Mouse (Mus musculus): ENCODE data around the gene Crocc. TPM values are rescaled to one million over a fixed set of nuclear protein-coding genes. Genes with fewer than 3 reads are reported as not detected.

Gene Crocc
- polyA plus RNA-seq, 1 experiment from 2014 or later: 5.3 TPM

GRCm38 (mm10) chr4:141033606-141034549 lies 26.5 kb downstream of the Crocc start:
- Histone ChIP-seq H3K36me3 (ENCODE audit: control insufficient read depth, insufficient read depth, low read length) (peaks cover 24% of the 10 kb centered on the region), H3K9me3 (replicated peaks; ENCODE audit: control insufficient read depth, low read length, poor library complexity, severe bottlenecking) (no peaks in the 10 kb centered on the region), H3K27ac (ENCODE audit: low read length) (no peak overlapping the region), H3K4me2 (ENCODE audit: low read length) (no peak overlapping the region), H3K4me3 (ENCODE audit: low read depth, low read length) (no peak overlapping the region), H3K4me1 (ENCODE audit: control insufficient read depth, insufficient read depth, low read length) (no peaks in the 10 kb centered on the region), H3K27me3 (ENCODE audit: control insufficient read depth, insufficient read depth, low read depth, low read length) (no peaks in the 10 kb centered on the region), H3K9ac (ENCODE audit: low read depth, low read length) (peak overlapping the region; percentile 25; the same call in 1 of the 2 replicates)
- no peak for ATAC-seq
- WGBS: 68% methylated on average over 26 of the region's 27 CpGs

GRCm38 (mm10) chr4:141031733-141032132 lies 28.6 kb downstream of the Crocc start:
- Histone ChIP-seq H3K4me1 (ENCODE audit: control insufficient read depth, insufficient read depth, low read length) (no peaks in the 10 kb centered on the region), H3K4me3 (ENCODE audit: low read depth, low read length) (no peak overlapping the region), H3K4me2 (ENCODE audit: low read length) (no peak overlapping the region), H3K9me3 (replicated peaks; ENCODE audit: control insufficient read depth, low read length, poor library complexity, severe bottlenecking) (no peaks in the 10 kb centered on the region), H3K9ac (ENCODE audit: low read depth, low read length) (no peak overlapping the region), H3K27ac (ENCODE audit: low read length) (no peak overlapping the region), H3K36me3 (ENCODE audit: control insufficient read depth, insufficient read depth, low read length) (peaks cover 24% of the 10 kb centered on the region), H3K27me3 (ENCODE audit: control insufficient read depth, insufficient read depth, low read depth, low read length) (no peaks in the 10 kb centered on the region)
- peak; percentile 50 for ATAC-seq
- 18% methylated on average over 6 of the region's 6 CpGs for WGBS

DNA sequence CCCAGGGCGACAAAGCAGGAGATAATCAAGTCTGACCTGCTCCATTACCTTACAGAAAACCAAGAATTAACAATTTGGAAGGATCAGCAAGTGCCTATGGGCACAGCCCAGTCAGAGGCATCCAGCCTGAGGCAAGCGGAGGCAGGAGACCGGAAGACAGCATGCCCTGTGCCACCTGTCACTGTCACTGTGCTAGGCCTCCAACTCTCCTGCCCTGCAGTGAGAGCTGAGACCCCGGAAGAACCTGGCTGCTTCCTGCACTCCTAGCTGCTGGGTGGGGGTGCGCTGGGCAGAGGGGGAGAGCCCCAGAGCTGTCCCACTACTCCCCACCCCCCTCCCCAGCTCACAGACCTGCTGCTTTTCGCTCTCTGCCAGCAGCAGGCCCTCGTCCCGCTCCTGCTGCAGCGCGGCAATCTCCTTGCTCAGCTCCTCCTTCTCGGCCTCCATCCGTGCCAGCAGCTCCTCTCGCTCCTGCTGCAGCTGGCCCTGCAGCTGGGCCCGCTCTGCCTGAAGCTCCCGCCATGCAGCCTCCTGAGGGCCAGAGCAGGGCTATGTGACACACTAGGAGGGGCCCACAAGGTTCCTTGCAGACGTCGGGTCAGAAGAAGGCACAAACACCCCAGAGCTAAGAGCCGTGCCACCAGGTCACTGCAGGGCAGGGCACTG lies 29.7 kb downstream of the Crocc start:
- ATAC-seq: no peak
- Histone ChIP-seq H3K9me3 (replicated peaks; ENCODE audit: control insufficient read depth, low read length, poor library complexity, severe bottlenecking) (no peaks in the 10 kb centered on the region), H3K4me2 (ENCODE audit: low read length) (no peak overlapping the region), H3K27ac (ENCODE audit: low read length) (no peak overlapping the region), H3K4me1 (ENCODE audit: control insufficient read depth, insufficient read depth, low read length) (no peaks in the 10 kb centered on the region), H3K9ac (ENCODE audit: low read depth, low read length) (0 out of 2 replicates have a peak overlapping the region, but pooled peaks have one; percentile 20), H3K36me3 (ENCODE audit: control insufficient read depth, insufficient read depth, low read length) (peaks cover 23% of the 10 kb centered on the region), H3K4me3 (ENCODE audit: low read depth, low read length) (no peak overlapping the region), H3K27me3 (ENCODE audit: control insufficient read depth, insufficient read depth, low read depth, low read length) (no peaks in the 10 kb centered on the region)
- WGBS: 89% methylated on average over 17 of the region's 18 CpGs

- WGBS: 82% methylated on average over 27 of the region's 27 CpGs
These were observed 35.4 kb downstream of the Crocc start for GRCm38 (mm10) chr4:141024992-141025391.

GRCm38 (mm10) chr4:141024052-141024451 lies 36.3 kb downstream of the Crocc start:
- H3K4me2 ChIP-seq (ENCODE audit: low read length): no peak overlapping the region
- peaks cover 11% of the 10 kb centered on the region for H3K36me3 ChIP-seq (ENCODE audit: control insufficient read depth, insufficient read depth, low read length)
- no peak for ATAC-seq
- peaks cover 16% of the 10 kb centered on the region; the same call in 1 of the 2 replicates for H3K4me1 ChIP-seq (ENCODE audit: control insufficient read depth, insufficient read depth, low read length)
- H3K27ac ChIP-seq (ENCODE audit: low read length): no peak overlapping the region
- no peaks in the 10 kb centered on the region for H3K9me3 ChIP-seq (replicated peaks; ENCODE audit: control insufficient read depth, low read length, poor library complexity, severe bottlenecking)
- no peaks in the 10 kb centered on the region for H3K27me3 ChIP-seq (ENCODE audit: control insufficient read depth, insufficient read depth, low read depth, low read length)
- 87% methylated on average over 9 of the region's 9 CpGs for WGBS
- no peak overlapping the region for H3K4me3 ChIP-seq (ENCODE audit: low read depth, low read length)
- H3K9ac ChIP-seq (ENCODE audit: low read depth, low read length): no peak overlapping the region

More at GRCm38 (mm10) chr4:141024992-141025391, 35.4 kb downstream of the Crocc start:
- Histone ChIP-seq H3K27ac (ENCODE audit: low read length) (no peak overlapping the region), H3K4me2 (ENCODE audit: low read length) (no peak overlapping the region), H3K4me3 (ENCODE audit: low read depth, low read length) (no peak overlapping the region), H3K36me3 (ENCODE audit: control insufficient read depth, insufficient read depth, low read length) (peaks cover 14% of the 10 kb centered on the region), H3K27me3 (ENCODE audit: control insufficient read depth, insufficient read depth, low read depth, low read length) (no peaks in the 10 kb centered on the region), H3K9me3 (replicated peaks; ENCODE audit: control insufficient read depth, low read length, poor library complexity, severe bottlenecking) (no peaks in the 10 kb centered on the region), H3K9ac (ENCODE audit: low read depth, low read length) (no peak overlapping the region), H3K4me1 (ENCODE audit: control insufficient read depth, insufficient read depth, low read length) (peaks cover 16% of the 10 kb centered on the region; the same call in 1 of the 2 replicates)
- ATAC-seq: no peak

DNA sequence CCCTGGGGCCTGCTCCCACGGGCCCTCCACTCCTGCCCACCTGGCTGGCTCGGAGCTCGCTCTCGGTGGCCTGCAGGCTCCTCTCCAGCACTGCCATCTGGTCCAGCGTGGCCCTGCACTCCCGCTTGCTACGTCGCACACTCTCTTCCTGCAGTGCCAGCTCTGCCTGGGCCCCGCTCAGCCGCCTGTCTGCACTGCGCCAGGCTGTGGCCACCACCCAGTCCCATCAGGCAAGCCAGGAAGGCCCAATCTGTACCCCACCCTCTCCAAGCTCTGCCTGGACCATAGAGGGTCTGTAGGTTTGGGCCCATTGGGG lies 38.8 kb downstream of the Crocc start:
- WGBS: 37% methylated on average over 11 of the region's 11 CpGs
- Histone ChIP-seq H3K27me3 (ENCODE audit: control insufficient read depth, insufficient read depth, low read depth, low read length) (no peaks in the 10 kb centered on the region), H3K4me3 (ENCODE audit: low read depth, low read length) (no peak overlapping the region), H3K9ac (ENCODE audit: low read depth, low read length) (no peak overlapping the region; the same call in 1 of the 2 replicates), H3K27ac (ENCODE audit: low read length) (peak overlapping the region; percentile 80), H3K9me3 (replicated peaks; ENCODE audit: control insufficient read depth, low read length, poor library complexity, severe bottlenecking) (no peaks in the 10 kb centered on the region), H3K36me3 (ENCODE audit: control insufficient read depth, insufficient read depth, low read length) (peaks cover 6% of the 10 kb centered on the region; the same call in 1 of the 2 replicates), H3K4me2 (ENCODE audit: low read length) (no peak overlapping the region), H3K4me1 (ENCODE audit: control insufficient read depth, insufficient read depth, low read length) (peaks cover 19% of the 10 kb centered on the region; the same call in 1 of the 2 replicates)
- ATAC-seq: peak; percentile 29; the same call in 1 of the 2 replicates

DNA sequence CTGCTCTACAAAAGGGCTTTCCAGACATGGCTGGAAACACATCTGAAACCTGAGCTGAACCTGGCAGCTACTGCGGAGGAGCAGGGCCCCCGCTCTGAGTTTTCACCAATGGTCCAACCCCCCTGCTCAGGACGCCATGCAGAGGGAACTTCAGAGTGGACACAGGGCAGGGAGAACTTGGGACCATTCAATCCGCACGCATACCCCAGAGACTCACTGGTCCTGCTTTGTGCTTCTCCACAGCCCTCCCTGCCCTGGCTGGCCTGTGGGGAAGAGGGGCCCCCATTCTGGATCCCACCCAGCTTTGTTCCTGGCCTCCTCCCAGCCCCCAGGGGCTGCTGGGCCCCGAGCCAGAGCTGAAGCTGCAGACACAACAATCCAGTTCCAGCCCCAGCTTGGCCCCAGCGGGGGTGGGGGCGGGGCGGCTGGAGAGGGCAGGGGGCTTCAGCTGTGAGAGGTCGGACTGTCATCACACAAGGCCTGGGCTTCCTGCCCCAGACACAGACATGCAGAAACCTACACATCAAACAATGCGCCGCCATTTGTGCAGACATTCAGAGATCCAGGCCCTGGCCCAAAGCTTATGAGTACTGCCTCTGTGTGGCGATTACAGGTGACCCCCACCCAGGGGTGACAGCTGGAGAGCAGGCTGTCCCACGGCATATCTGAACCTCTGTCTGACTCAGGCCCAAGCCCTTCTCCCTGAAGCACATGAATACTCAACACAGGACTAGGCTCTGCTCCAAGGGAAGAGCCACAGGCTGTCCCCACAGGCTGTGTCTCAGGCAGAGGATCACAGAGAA lies 39.3 kb downstream of the Crocc start:
- Histone ChIP-seq H3K9me3 (replicated peaks; ENCODE audit: control insufficient read depth, low read length, poor library complexity, severe bottlenecking) (no peaks in the 10 kb centered on the region), H3K36me3 (ENCODE audit: control insufficient read depth, insufficient read depth, low read length) (peaks cover 6% of the 10 kb centered on the region; the same call in 1 of the 2 replicates), H3K4me2 (ENCODE audit: low read length) (no peak overlapping the region), H3K9ac (ENCODE audit: low read depth, low read length) (no peak overlapping the region; the same call in 1 of the 2 replicates), H3K4me3 (ENCODE audit: low read depth, low read length) (no peak overlapping the region), H3K4me1 (ENCODE audit: control insufficient read depth, insufficient read depth, low read length) (peaks cover 19% of the 10 kb centered on the region; the same call in 1 of the 2 replicates), H3K27me3 (ENCODE audit: control insufficient read depth, insufficient read depth, low read depth, low read length) (no peaks in the 10 kb centered on the region), H3K27ac (ENCODE audit: low read length) (peak overlapping the region; percentile 80)
- 18% methylated on average over 14 of the region's 14 CpGs for WGBS
- ATAC-seq: peak; percentile 56

- Histone ChIP-seq H3K9ac (ENCODE audit: low read depth, low read length) (no peak overlapping the region), H3K27ac (ENCODE audit: low read length) (peak overlapping the region; percentile 80), H3K9me3 (replicated peaks; ENCODE audit: control insufficient read depth, low read length, poor library complexity, severe bottlenecking) (no peaks in the 10 kb centered on the region), H3K36me3 (ENCODE audit: control insufficient read depth, insufficient read depth, low read length) (peaks cover 6% of the 10 kb centered on the region; the same call in 1 of the 2 replicates), H3K27me3 (ENCODE audit: control insufficient read depth, insufficient read depth, low read depth, low read length) (no peaks in the 10 kb centered on the region), H3K4me2 (ENCODE audit: low read length) (no peak overlapping the region), H3K4me3 (ENCODE audit: low read depth, low read length) (no peak overlapping the region), H3K4me1 (ENCODE audit: control insufficient read depth, insufficient read depth, low read length) (peaks cover 19% of the 10 kb centered on the region; the same call in 1 of the 2 replicates)
- WGBS: 85% methylated on average over 12 of the region's 17 CpGs
- no peak for ATAC-seq
These were observed 40.1 kb downstream of the Crocc start for GRCm38 (mm10) chr4:141020220-141020619.
